Mouse (Mus musculus) hindbrain, embryonic 14.5 days (tissue): Measurements from ENCODE around the gene Rtn4r. TPM values are rescaled to one million over a fixed set of nuclear protein-coding genes. Genes with fewer than 3 reads are reported as not detected.

ENCODE experiments used
- ATAC-seq: fragments of 200-750 bp; cut with Nextera tagmentation; 2 replicates; pipeline ENCODE4 v1.8.0; 2017; ENCODE audit warnings: moderate number of reproducible peaks, mild to moderate bottlenecking, moderate TSS enrichment, moderate library complexity; ENCODE audit not compliant: low FRiP score
- DNase-seq: peaks from one replicate; pipeline ENCODE4 v3.0.0-alpha.2; 2015; ENCODE audit warnings: low spot score
- H3K27ac ChIP-seq: fragments of 300-500 bp; sonication (generic); 2 replicates; pipeline ENCODE4 v1.5.1; 2014; ENCODE audit warnings: mild to moderate bottlenecking, moderate library complexity
- H3K27me3 ChIP-seq: fragments of 300-500 bp; sonication (generic); 2 replicates; pipeline ENCODE4 v1.6.1; 2014; ENCODE audit warnings: mild to moderate bottlenecking, low read length, mixed read lengths; ENCODE audit not compliant: control insufficient read depth, insufficient read depth
- H3K36me3 ChIP-seq: fragments of 300-500 bp; sonication (generic); replicated peaks from 2 replicates; pipeline ENCODE4 v1.6.1; 2014; ENCODE audit not compliant: control insufficient read depth, insufficient read depth
- H3K4me1 ChIP-seq: fragments of 300-500 bp; sonication (generic); replicated peaks from 2 replicates; pipeline ENCODE4 v1.6.1; 2014; ENCODE audit warnings: antibody characterized with exemption, low read length, mixed read lengths; ENCODE audit not compliant: control insufficient read depth, insufficient read depth
- H3K4me2 ChIP-seq: fragments of 300-500 bp; sonication (generic); replicated peaks from 2 replicates; pipeline ENCODE4 v1.6.1; 2014; ENCODE audit warnings: mild to moderate bottlenecking, moderate library complexity
- H3K4me3 ChIP-seq: fragments of 300-500 bp; sonication (generic); replicated peaks from 2 replicates; pipeline ENCODE4 v1.5.1; 2014; ENCODE audit warnings: mild to moderate bottlenecking, low read length
- H3K9ac ChIP-seq: fragments of 300-500 bp; sonication (generic); 2 replicates; pipeline ENCODE4 v1.6.1; 2014
- H3K9me3 ChIP-seq: fragments of 300-500 bp; sonication (generic); 2 replicates; pipeline ENCODE4 v1.6.1; 2016; ENCODE audit warnings: low read length; ENCODE audit not compliant: control insufficient read depth
- WGBS: fragments of 180-500 bp; shearing (Covaris S2); extraction: QIAGEN DNeasy Blood & Tissue Kit; methylation state at CpG from one replicate; pipeline ENCODE4 v1.1.7; 2014; 5-methylcytosine and 5-hydroxymethylcytosine counted together
- polyA plus RNA-seq: library from polyadenylated mRNA; unstranded; fragments of >200 nt; fragmentation: Nextera tagmentation; extraction: Ambion mirVana; gene quantifications from 2 replicates; pipeline ENCODE4 v1.2.1, GENCODE M21; 2014

The Rtn4r gene
- polyA plus RNA-seq, 1 experiment from 2014 or later = 22.7 TPM

DNA sequence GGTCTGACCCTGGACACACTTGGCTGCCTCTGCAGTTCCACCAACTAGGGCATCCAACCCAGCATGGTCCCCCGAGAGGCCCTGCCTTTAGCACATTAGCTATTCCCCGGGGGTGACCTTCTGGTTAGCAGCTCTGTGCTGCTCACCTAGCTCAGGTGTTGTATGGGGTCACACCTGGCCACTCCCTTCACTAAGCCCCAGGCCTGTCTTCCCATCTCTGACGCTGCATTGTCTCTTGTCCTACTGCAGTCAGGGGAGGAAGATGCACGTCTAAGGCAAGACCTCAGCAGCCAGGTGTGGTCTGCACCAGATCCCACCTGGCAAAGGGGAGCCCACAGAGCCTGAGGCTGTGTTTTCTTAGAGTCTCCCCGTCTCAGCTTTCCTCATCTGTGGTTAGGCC lies 2.0 kb downstream of the Rtn4r start:
- Histone ChIP-seq H3K4me1 (peaks cover 28% of the 10 kb centered on the region), H3K9me3 (no peaks in the 10 kb centered on the region), H3K9ac (peak overlapping the region; percentile 91), H3K36me3 (no peaks in the 10 kb centered on the region), H3K4me2 (peak overlapping the region; percentile 82), H3K27me3 (peaks cover 9% of the 10 kb centered on the region), H3K27ac (no peak overlapping the region), H3K4me3 (peak overlapping the region; percentile 73)
- 58% methylated on average over 5 of the region's 5 CpGs for WGBS
- ATAC-seq (no peak), DNase-seq (no peak)

DNA sequence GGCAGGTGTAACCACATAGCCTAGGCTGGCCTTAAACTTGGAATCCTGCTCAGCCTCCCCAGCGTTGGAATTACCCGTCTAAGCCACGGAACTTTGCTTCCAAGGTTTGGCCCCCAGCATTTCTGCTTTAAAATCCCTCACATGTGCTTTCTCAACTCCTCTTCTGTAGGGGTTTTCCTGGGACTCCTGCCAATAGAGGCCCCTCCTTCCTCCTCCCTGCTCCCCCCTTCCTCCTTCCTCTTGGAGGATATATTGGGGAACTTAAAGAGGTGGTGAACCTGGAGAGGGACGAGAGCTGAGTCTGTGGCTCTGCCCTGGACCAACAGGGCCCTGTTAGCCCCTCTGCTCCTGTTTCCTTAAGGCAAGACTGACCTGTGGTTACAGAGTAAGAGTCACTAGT lies 2.8 kb downstream of the Rtn4r start:
- ATAC-seq (no peak), DNase-seq (no peak)
- peaks cover 9% of the 10 kb centered on the region for H3K27me3 ChIP-seq
- no peaks in the 10 kb centered on the region for H3K9me3 ChIP-seq
- no peak overlapping the region for H3K9ac ChIP-seq
- 50% methylated on average over 4 of the region's 4 CpGs for WGBS
- H3K4me3 ChIP-seq = no peak overlapping the region
- H3K4me1 ChIP-seq = peaks cover 29% of the 10 kb centered on the region
- H3K4me2 ChIP-seq = no peak overlapping the region
- H3K27ac ChIP-seq = no peak overlapping the region
- H3K36me3 ChIP-seq = no peaks in the 10 kb centered on the region

- Histone ChIP-seq H3K27me3 (peaks cover 9% of the 10 kb centered on the region), H3K36me3 (no peaks in the 10 kb centered on the region), H3K4me1 (peaks cover 30% of the 10 kb centered on the region), H3K9me3 (no peaks in the 10 kb centered on the region), H3K4me3 (no peak overlapping the region), H3K9ac (no peak overlapping the region), H3K27ac (no peak overlapping the region), H3K4me2 (no peak overlapping the region)
- DNase-seq (no peak), ATAC-seq (no peak)
Observed at GRCm38 (mm10) chr16:18130705-18131104, 3.3 kb downstream of the Rtn4r start.

DNA sequence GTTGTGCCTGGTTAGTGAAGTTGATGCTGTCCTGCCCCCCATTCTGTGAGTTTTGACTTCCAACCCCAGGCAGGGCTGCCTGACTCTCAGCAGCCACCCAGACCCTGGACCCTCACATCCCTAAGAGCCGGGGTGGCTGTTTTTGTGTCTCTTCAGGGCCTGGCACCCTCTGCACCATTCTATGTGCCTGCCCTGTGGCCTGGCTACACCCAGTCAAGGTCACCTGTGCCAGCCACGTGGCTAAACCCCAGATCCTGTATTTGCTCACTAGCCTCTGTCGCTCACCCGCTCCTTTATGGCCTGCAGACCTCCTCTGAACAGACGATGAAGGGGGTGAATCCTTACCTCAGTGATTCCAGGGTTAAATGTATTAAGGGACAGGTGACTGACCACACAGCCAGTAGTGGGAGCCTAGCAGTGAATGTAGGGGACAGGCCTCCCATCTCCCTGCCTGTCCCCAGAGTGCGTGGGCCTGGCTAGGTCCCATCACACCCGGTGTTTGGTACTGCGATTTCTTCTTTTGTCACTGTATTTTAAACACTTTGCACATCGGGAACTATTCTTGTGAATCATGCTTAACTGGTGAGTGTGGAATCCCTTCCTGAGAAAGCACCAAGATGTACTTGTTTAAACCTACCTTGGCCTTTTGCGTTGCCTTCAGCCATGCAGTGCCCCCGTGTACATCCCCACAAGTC lies 4.0 kb downstream of the Rtn4r start:
- 89% methylated on average over 11 of the region's 11 CpGs for WGBS
- Histone ChIP-seq H3K27me3 (peaks cover 5% of the 10 kb centered on the region), H3K9ac (no peak overlapping the region), H3K4me2 (no peak overlapping the region), H3K27ac (no peak overlapping the region), H3K9me3 (no peaks in the 10 kb centered on the region), H3K36me3 (no peaks in the 10 kb centered on the region), H3K4me1 (peaks cover 31% of the 10 kb centered on the region), H3K4me3 (no peak overlapping the region)
- DNase-seq (no peak), ATAC-seq (no peak)

GRCm38 (mm10) chr16:18132026-18132425 lies 4.6 kb downstream of the Rtn4r start:
- Histone ChIP-seq H3K36me3 (no peaks in the 10 kb centered on the region), H3K9me3 (no peaks in the 10 kb centered on the region), H3K4me3 (no peak overlapping the region), H3K4me2 (no peak overlapping the region), H3K9ac (no peak overlapping the region), H3K4me1 (peaks cover 25% of the 10 kb centered on the region), H3K27ac (no peak overlapping the region), H3K27me3 (peaks cover 5% of the 10 kb centered on the region)
- ATAC-seq = no peak
- 83% methylated on average over 1 of the region's 1 CpGs for WGBS
- DNase-seq = no peak

DNA sequence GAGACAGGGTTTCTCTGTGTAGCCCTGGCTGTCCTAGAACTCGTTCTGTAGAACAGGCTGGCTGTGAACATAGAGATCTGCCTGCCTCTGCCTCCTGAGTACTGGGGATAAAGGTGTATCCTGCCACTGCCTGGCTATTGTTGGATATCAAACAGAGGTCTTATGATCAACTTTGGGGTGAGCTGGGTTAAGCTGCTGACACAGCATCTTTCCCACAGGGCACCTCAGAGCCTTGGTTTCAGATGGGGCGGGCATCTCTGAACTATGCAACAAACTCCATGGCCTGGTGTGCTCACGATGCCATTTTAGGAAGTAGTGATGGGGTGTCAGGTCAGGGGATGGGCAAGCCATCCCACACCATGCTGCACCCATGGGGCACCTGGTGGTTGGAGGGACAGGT lies 5.1 kb downstream of the Rtn4r start:
- H3K4me3 ChIP-seq = no peak overlapping the region

DNA sequence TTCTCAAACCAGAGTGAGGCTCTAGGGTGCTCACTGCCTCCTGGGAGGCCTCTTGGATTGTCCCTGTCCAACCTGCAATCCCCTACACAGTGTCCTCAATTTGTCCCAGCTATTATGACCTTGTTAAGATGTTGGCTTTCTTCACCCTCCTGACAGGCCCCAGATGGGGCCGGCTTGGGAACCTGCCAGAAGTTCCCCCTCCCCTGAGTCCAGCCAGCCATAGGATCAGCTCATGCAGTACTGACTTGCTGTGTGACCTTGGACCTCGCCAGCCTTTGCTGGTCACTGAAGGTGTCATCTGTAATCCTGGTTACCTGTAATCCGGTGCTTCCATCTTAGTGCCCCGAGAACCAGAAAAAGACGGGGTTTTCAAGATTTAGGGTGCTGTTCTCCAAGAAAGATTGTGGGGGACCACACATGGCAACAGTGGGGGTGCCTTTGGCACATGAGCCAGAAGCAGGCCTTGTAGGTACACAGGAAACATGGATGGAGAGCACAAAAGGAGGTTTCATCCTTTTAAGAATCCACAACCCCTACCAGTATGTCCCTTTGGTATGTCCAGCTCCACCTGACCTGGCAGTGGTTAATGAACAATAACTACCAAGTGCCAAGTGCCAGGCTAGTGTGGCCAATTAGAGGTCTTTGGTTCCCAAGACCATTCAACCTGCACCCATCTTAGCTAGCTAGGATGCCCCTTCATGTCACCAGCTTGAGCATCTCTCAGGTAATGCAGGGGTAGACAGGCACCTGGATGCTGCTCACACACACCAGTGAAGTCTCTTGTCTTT lies 5.9 kb downstream of the Rtn4r start:
- DNase-seq (no peak), ATAC-seq (no peak)
- Histone ChIP-seq H3K27ac (no peak overlapping the region), H3K9me3 (no peaks in the 10 kb centered on the region), H3K36me3 (no peaks in the 10 kb centered on the region), H3K27me3 (peaks cover 5% of the 10 kb centered on the region), H3K4me2 (no peak overlapping the region), H3K9ac (no peak overlapping the region), H3K4me1 (peaks cover 25% of the 10 kb centered on the region), H3K4me3 (no peak overlapping the region)
- 92% methylated on average over 5 of the region's 5 CpGs for WGBS

More for the DNA sequence above, 5.1 kb downstream of the Rtn4r start:
- H3K27me3 ChIP-seq = peaks cover 5% of the 10 kb centered on the region
- DNase-seq (no peak), ATAC-seq (no peak)
- H3K27ac ChIP-seq = no peak overlapping the region
- H3K4me1 ChIP-seq = peaks cover 25% of the 10 kb centered on the region
- no peak overlapping the region for H3K9ac ChIP-seq
- no peaks in the 10 kb centered on the region for H3K36me3 ChIP-seq
- no peak overlapping the region for H3K4me2 ChIP-seq
- WGBS = 87% methylated on average over 3 of the region's 3 CpGs
- H3K9me3 ChIP-seq = no peaks in the 10 kb centered on the region

DNA sequence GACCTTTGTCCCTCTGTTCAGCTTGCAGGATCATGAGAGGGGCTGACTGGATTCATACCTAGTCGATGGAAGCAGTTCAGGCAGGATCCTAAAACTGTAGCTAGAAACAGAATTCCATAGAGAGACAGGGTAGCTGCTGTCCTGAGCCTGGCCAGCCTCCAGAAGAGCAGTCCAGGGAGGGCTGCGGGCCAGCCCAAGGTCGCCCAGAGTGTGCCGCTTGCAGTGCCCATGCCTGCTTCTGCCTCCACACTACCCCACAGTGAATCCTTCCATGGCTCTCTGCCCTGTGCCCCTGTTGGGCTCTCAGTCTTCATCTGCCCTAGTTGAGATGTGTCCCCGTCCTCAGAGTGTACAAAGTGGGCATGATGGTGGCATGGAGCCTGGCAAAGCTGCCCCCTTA lies 7.8 kb downstream of the Rtn4r start:
- H3K27ac ChIP-seq = no peak overlapping the region
- H3K27me3 ChIP-seq = no peaks in the 10 kb centered on the region; the same call in 1 of the 2 replicates
- no peak overlapping the region for H3K4me2 ChIP-seq
- H3K36me3 ChIP-seq = no peaks in the 10 kb centered on the region
- no peak overlapping the region for H3K4me3 ChIP-seq
- H3K9me3 ChIP-seq = no peaks in the 10 kb centered on the region
- ATAC-seq (no peak), DNase-seq (no peak)
- peaks cover 12% of the 10 kb centered on the region for H3K4me1 ChIP-seq
- H3K9ac ChIP-seq = no peak overlapping the region
- WGBS = 86% methylated on average over 5 of the region's 5 CpGs

- Histone ChIP-seq H3K27me3 (no peaks in the 10 kb centered on the region; the same call in 1 of the 2 replicates), H3K9ac (no peak overlapping the region), H3K9me3 (no peaks in the 10 kb centered on the region), H3K4me2 (no peak overlapping the region), H3K27ac (no peak overlapping the region), H3K4me1 (0 out of 2 replicates have a peak, but pooled peaks cover 4% of the 10 kb centered on the region), H3K36me3 (no peaks in the 10 kb centered on the region), H3K4me3 (no peak overlapping the region)
- ATAC-seq (no peak), DNase-seq (no peak)
- 57% methylated on average over 7 of the region's 7 CpGs for WGBS
Observed at GRCm38 (mm10) chr16:18136015-18136414, 8.6 kb downstream of the Rtn4r start.
